Comparison of ENCODE assay signal across 8 mouse cellular contexts in genomic region chr2:114013846-114014245, GRCm38 (mm10). TPM values are rescaled to one million over a fixed set of nuclear protein-coding genes. Genes with fewer than 3 reads are reported as not detected.
A peak's percentile ranks its signal among the peaks of the same experiment; 100 is the strongest.
DNase-seq lines count a peak whose midpoint lies in the region; ATAC-seq and TF ChIP-seq lines count a peak whose summit lies in the region.

No protein-coding gene starts in this region.

- no peak for TF ChIP-seq CTCF in kidney, adult 2 months (conservative IDR thresholded peaks at IDR 0.05; ENCODE audit: insufficient read depth, insufficient read length, low read depth, low read length)
- TF ChIP-seq CTCF in thymus, adult 2 months (IDR thresholded peaks at IDR 0.05; ENCODE audit: borderline replicate concordance, control insufficient read depth, extremely low read depth, insufficient read depth, low read length, poor library complexity), result no peak

- no peak for TF ChIP-seq POLR2A in kidney, adult 2 months (IDR thresholded peaks at IDR 0.05; ENCODE audit: low read depth, low read length)
- no peak for TF ChIP-seq POLR2A in thymus, adult 2 months (IDR thresholded peaks at IDR 0.05; ENCODE audit: control insufficient read depth, extremely low read depth, insufficient read depth, low read length, poor library complexity)

- no peak for ATAC-seq in kidney, embryonic 14.5 days (ENCODE audit: low FRiP score, low TSS enrichment)
- no peak for ATAC-seq in embryonic facial prominence, embryonic 11.5 days (replicated peaks; ENCODE audit: insufficient number of reproducible peaks, low FRiP score, low TSS enrichment, low read depth)
- peak; percentile 35; the same call in 1 of the 2 replicates for ATAC-seq in hindbrain, embryonic 14.5 days (ENCODE audit: low FRiP score)
- ATAC-seq in midbrain, embryonic 15.5 days (replicated peaks), result peak; percentile 25; the same call in 1 of the 2 replicates
- ATAC-seq in erythroid progenitor cell, adult 5-6 weeks (replicated peaks; ENCODE audit: low FRiP score, poor library complexity, severe bottlenecking), result no peak

- peaks cover 6% of the 10 kb centered on the region; the same call in 1 of the 2 replicates for H3K4me1 ChIP-seq in kidney, embryonic 14.5 days (ENCODE audit: control insufficient read depth, insufficient read depth, low read length)
- no peaks in the 10 kb centered on the region for H3K4me1 ChIP-seq in kidney, adult 2 months (ENCODE audit: control insufficient read depth, insufficient read depth, low read length)
- H3K4me1 ChIP-seq in embryonic facial prominence, embryonic 11.5 days (ENCODE audit: control insufficient read depth, insufficient read depth, low read length), result peaks cover 6% of the 10 kb centered on the region; the same call in 1 of the 2 replicates
- H3K4me1 ChIP-seq in hindbrain, embryonic 14.5 days (replicated peaks; ENCODE audit: control insufficient read depth, insufficient read depth, low read length), result peaks cover 14% of the 10 kb centered on the region
- peaks cover 29% of the 10 kb centered on the region for H3K4me1 ChIP-seq in midbrain, embryonic 15.5 days
- no peaks in the 10 kb centered on the region for H3K4me1 ChIP-seq in thymus, adult 2 months (replicated peaks; ENCODE audit: control insufficient read depth, insufficient read depth, low read length)

- peak overlapping the region; percentile 28; the same call in 1 of the 2 replicates for H3K9ac ChIP-seq in kidney, embryonic 14.5 days (ENCODE audit: low read depth, low read length)
- H3K9ac ChIP-seq in embryonic facial prominence, embryonic 11.5 days (replicated peaks; ENCODE audit: low read length), result no peak overlapping the region
- peak overlapping the region; percentile 92 for H3K9ac ChIP-seq in hindbrain, embryonic 14.5 days
- peak overlapping the region; percentile 81 for H3K9ac ChIP-seq in midbrain, embryonic 15.5 days

- 3% methylated on average over 13 of the region's 13 CpGs for WGBS in kidney, embryonic 14.5 days
- WGBS in kidney, adult 2 months, result 4% methylated on average over 13 of the region's 13 CpGs
- WGBS in embryonic facial prominence, embryonic 11.5 days, result 2% methylated on average over 11 of the region's 13 CpGs
- WGBS in hindbrain, embryonic 14.5 days, result 1% methylated on average over 13 of the region's 13 CpGs
- WGBS in midbrain, embryonic 15.5 days, result 1% methylated on average over 13 of the region's 13 CpGs
- 12% methylated on average over 13 of the region's 13 CpGs for WGBS in thymus, adult 2 months

- peaks cover 53% of the 10 kb centered on the region for H3K27me3 ChIP-seq in kidney, embryonic 14.5 days (ENCODE audit: control insufficient read depth, insufficient read depth, low read length)
- H3K27me3 ChIP-seq in kidney, adult 2 months (replicated peaks; ENCODE audit: control insufficient read depth, insufficient read depth, low read length), result peaks cover 3% of the 10 kb centered on the region
- peaks cover 24% of the 10 kb centered on the region for H3K27me3 ChIP-seq in embryonic facial prominence, embryonic 11.5 days (ENCODE audit: control insufficient read depth, insufficient read depth, low read length)
- peaks cover 10% of the 10 kb centered on the region; the same call in 1 of the 2 replicates for H3K27me3 ChIP-seq in hindbrain, embryonic 14.5 days (ENCODE audit: control insufficient read depth, insufficient read depth, low read length)
- no peaks in the 10 kb centered on the region for H3K27me3 ChIP-seq in midbrain, embryonic 15.5 days (replicated peaks)
- H3K27me3 ChIP-seq in thymus, adult 2 months (ENCODE audit: control insufficient read depth, insufficient read depth, low read length), result no peaks in the 10 kb centered on the region; the same call in 1 of the 2 replicates

- H3K4me3 ChIP-seq in kidney, embryonic 14.5 days (ENCODE audit: low read length), result peak overlapping the region; percentile 39
- H3K4me3 ChIP-seq in kidney, adult 2 months (ENCODE audit: insufficient read depth, low read depth, low read length), result no peak overlapping the region
- H3K4me3 ChIP-seq in embryonic facial prominence, embryonic 11.5 days (ENCODE audit: low read depth, low read length), result peak overlapping the region; percentile 39
- H3K4me3 ChIP-seq in hindbrain, embryonic 14.5 days (replicated peaks; ENCODE audit: low read length), result peak overlapping the region; percentile 80
- H3K4me3 ChIP-seq in midbrain, embryonic 15.5 days, result peak overlapping the region; percentile 80
- H3K4me3 ChIP-seq in thymus, adult 2 months (ENCODE audit: control insufficient read depth, insufficient read depth, low read length), result no peak overlapping the region

- no peaks in the 10 kb centered on the region for H3K36me3 ChIP-seq in kidney, embryonic 14.5 days (ENCODE audit: control insufficient read depth, insufficient read depth, low read length)
- H3K36me3 ChIP-seq in kidney, adult 2 months (ENCODE audit: control insufficient read depth, insufficient read depth, low read length), result no peaks in the 10 kb centered on the region
- no peaks in the 10 kb centered on the region for H3K36me3 ChIP-seq in embryonic facial prominence, embryonic 11.5 days (replicated peaks; ENCODE audit: control insufficient read depth, insufficient read depth, low read depth, low read length)
- no peaks in the 10 kb centered on the region for H3K36me3 ChIP-seq in hindbrain, embryonic 14.5 days (replicated peaks; ENCODE audit: control insufficient read depth, insufficient read depth)
- H3K36me3 ChIP-seq in midbrain, embryonic 15.5 days (replicated peaks), result no peaks in the 10 kb centered on the region
- H3K36me3 ChIP-seq in thymus, adult 2 months (ENCODE audit: control insufficient read depth, insufficient read depth, low read length), result no peaks in the 10 kb centered on the region

- H3K27ac ChIP-seq in kidney, embryonic 14.5 days (ENCODE audit: low read depth, low read length), result no peak overlapping the region
- no peak overlapping the region for H3K27ac ChIP-seq in kidney, adult 2 months (ENCODE audit: insufficient read depth, low read depth, low read length)
- no peak overlapping the region for H3K27ac ChIP-seq in embryonic facial prominence, embryonic 11.5 days (replicated peaks; ENCODE audit: low read depth, low read length)
- peak overlapping the region; percentile 78 for H3K27ac ChIP-seq in hindbrain, embryonic 14.5 days
- peak overlapping the region; percentile 87 for H3K27ac ChIP-seq in midbrain, embryonic 15.5 days
- no peak overlapping the region for H3K27ac ChIP-seq in thymus, adult 2 months (ENCODE audit: control insufficient read depth, insufficient read depth, low read length)

- H3K4me2 ChIP-seq in kidney, embryonic 14.5 days (replicated peaks; ENCODE audit: low read depth, low read length), result peak overlapping the region; percentile 74
- H3K4me2 ChIP-seq in embryonic facial prominence, embryonic 11.5 days (ENCODE audit: low read depth, low read length), result peak overlapping the region; percentile 84
- peak overlapping the region; percentile 86 for H3K4me2 ChIP-seq in hindbrain, embryonic 14.5 days (replicated peaks)
- peak overlapping the region; percentile 75 for H3K4me2 ChIP-seq in midbrain, embryonic 15.5 days

- H3K9me3 ChIP-seq in kidney, embryonic 14.5 days (ENCODE audit: control insufficient read depth, low read length), result no peaks in the 10 kb centered on the region
- H3K9me3 ChIP-seq in embryonic facial prominence, embryonic 11.5 days (replicated peaks; ENCODE audit: control insufficient read depth, low read length), result no peaks in the 10 kb centered on the region
- H3K9me3 ChIP-seq in hindbrain, embryonic 14.5 days (ENCODE audit: control insufficient read depth, low read length), result no peaks in the 10 kb centered on the region
- no peaks in the 10 kb centered on the region for H3K9me3 ChIP-seq in midbrain, embryonic 15.5 days

- no peak for DNase-seq in kidney, adult 2 months
- no peak for DNase-seq in embryonic facial prominence, embryonic 11.5 days (ENCODE audit: low spot score)
- peak; percentile 36 for DNase-seq in hindbrain, embryonic 14.5 days (ENCODE audit: low spot score)
- no peak for DNase-seq in adipocyte (ENCODE audit: low spot score)
- DNase-seq in thymus, adult 2 months, result no peak

RNA-seq across cellular contexts. Expression of gene Gjd2, which starts 0.4 kb away (rescaled TPM):
- polyA plus RNA-seq in kidney, embryonic 14.5 days (2014; fragmentation: Nextera tagmentation; extraction: Ambion mirVana), result not detected in 2 replicates
- polyA plus RNA-seq in kidney, adult 2 months (2012; rRNA removed), result not detected in 2 replicates
- polyA plus RNA-seq in embryonic facial prominence, embryonic 11.5 days (2014; fragmentation: Nextera tagmentation; extraction: Ambion mirVana), result 0.10 and 0.17 TPM in 2 replicates
- 7.0 and 7.9 TPM in 2 replicates for polyA plus RNA-seq in hindbrain, embryonic 14.5 days (2014; fragmentation: Nextera tagmentation; extraction: Ambion mirVana)
- 9.7 and 10.2 TPM in 2 replicates for polyA plus RNA-seq in midbrain, embryonic 15.5 days (2015; fragmentation: Nextera tagmentation; extraction: Ambion mirVana)
- not detected in 2 replicates for total RNA-seq in erythroid progenitor cell, adult 5-6 weeks (2015; ENCODE audit: low replicate concordance)
- not detected in 2 replicates for total RNA-seq in erythroid progenitor cell, adult 5-6 weeks (2017; ENCODE audit: low replicate concordance)
- 0.04 and 0.06 TPM in 2 replicates for polyA plus RNA-seq in thymus, adult 2 months (2012; rRNA removed)

RNA-seq across cellular contexts. Expression of gene Actc1, which starts 39.5 kb away (rescaled TPM):
- polyA plus RNA-seq in kidney, embryonic 14.5 days (2014; fragmentation: Nextera tagmentation; extraction: Ambion mirVana), result 12.3 and 12.6 TPM in 2 replicates
- 4.1 and 4.5 TPM in 2 replicates for polyA plus RNA-seq in kidney, adult 2 months (2012; rRNA removed)
- polyA plus RNA-seq in embryonic facial prominence, embryonic 11.5 days (2014; fragmentation: Nextera tagmentation; extraction: Ambion mirVana), result 57.3 and 116 TPM in 2 replicates
- polyA plus RNA-seq in hindbrain, embryonic 14.5 days (2014; fragmentation: Nextera tagmentation; extraction: Ambion mirVana), result 0.33 and 0.82 TPM in 2 replicates
- polyA plus RNA-seq in midbrain, embryonic 15.5 days (2015; fragmentation: Nextera tagmentation; extraction: Ambion mirVana), result 3.0 and 54.5 TPM in 2 replicates
- total RNA-seq in erythroid progenitor cell, adult 5-6 weeks (2015; ENCODE audit: low replicate concordance), result not detected in 2 replicates
- not detected in 2 replicates for total RNA-seq in erythroid progenitor cell, adult 5-6 weeks (2017; ENCODE audit: low replicate concordance)
- 68.8 and 728 TPM in 2 replicates for polyA plus RNA-seq in thymus, adult 2 months (2012; rRNA removed)

Comparison
In these comparisons a context has a peak if more than half of its experiments do, and no peak if none do; other contexts are left out.
1. H3K4me3 ChIP-seq: peak in kidney, embryonic 14.5 days (single experiment), embryonic facial prominence, embryonic 11.5 days (single experiment), hindbrain, embryonic 14.5 days (single experiment) and midbrain, embryonic 15.5 days (single experiment); none in kidney, adult 2 months (single experiment) and thymus, adult 2 months (single experiment).
2. ATAC-seq: peak in hindbrain, embryonic 14.5 days (single experiment) and midbrain, embryonic 15.5 days (single experiment); none in kidney, embryonic 14.5 days (single experiment), embryonic facial prominence, embryonic 11.5 days (single experiment) and erythroid progenitor cell, adult 5-6 weeks (single experiment).
3. H3K27ac ChIP-seq: peak in hindbrain, embryonic 14.5 days (single experiment) and midbrain, embryonic 15.5 days (single experiment); none in kidney, embryonic 14.5 days (single experiment), kidney, adult 2 months (single experiment), embryonic facial prominence, embryonic 11.5 days (single experiment) and thymus, adult 2 months (single experiment).
4. Peak in every context shown above with its lines, with median percentiles within 50 percentile points of each other: H3K4me2 ChIP-seq.